Mouse (Mus musculus) lung, embryonic 16.5 days (tissue): ENCODE data around the gene Dlgap1. TPM values are rescaled to one million over a fixed set of nuclear protein-coding genes. Genes with fewer than 3 reads are reported as not detected.

Source experiments
- ATAC-seq: fragments of 200-750 bp; cut with Nextera tagmentation; 2 replicates; pipeline ENCODE4 v1.8.0; 2017; ENCODE audit warnings: low read depth, mild to moderate bottlenecking, moderate library complexity
- H3K27ac ChIP-seq: fragments of 300-500 bp; sonication (generic); 2 replicates; pipeline ENCODE4 v1.5.1; 2014; ENCODE audit warnings: mild to moderate bottlenecking, control low read depth, low read length
- H3K27me3 ChIP-seq: fragments of 300-500 bp; sonication (generic); 2 replicates; pipeline ENCODE4 v1.6.1; 2014; ENCODE audit warnings: low read depth, low read length, mixed read lengths; ENCODE audit not compliant: control insufficient read depth, insufficient read depth
- H3K36me3 ChIP-seq: fragments of 300-500 bp; sonication (generic); 2 replicates; pipeline ENCODE4 v1.6.1; 2014; ENCODE audit warnings: low read length; ENCODE audit not compliant: control insufficient read depth, insufficient read depth
- H3K4me1 ChIP-seq: fragments of 300-500 bp; sonication (generic); replicated peaks from 2 replicates; pipeline ENCODE4 v1.6.1; 2014; ENCODE audit warnings: low read length, mixed read lengths; ENCODE audit not compliant: control insufficient read depth, insufficient read depth
- H3K4me2 ChIP-seq: fragments of 300-500 bp; sonication (generic); 2 replicates; pipeline ENCODE4 v1.6.1; 2014; ENCODE audit warnings: low read depth, low read length, control low read depth
- H3K4me3 ChIP-seq: fragments of 300-500 bp; sonication (generic); 2 replicates; pipeline ENCODE4 v1.5.1; 2014; ENCODE audit warnings: mild to moderate bottlenecking, low read length, control low read depth
- H3K9ac ChIP-seq: fragments of 300-500 bp; sonication (generic); 2 replicates; pipeline ENCODE4 v1.6.1; 2014; ENCODE audit warnings: low read length, control low read depth
- H3K9me3 ChIP-seq: fragments of 300-500 bp; sonication (generic); 2 replicates; pipeline ENCODE4 v1.6.1; 2016; ENCODE audit warnings: low read length; ENCODE audit not compliant: control insufficient read depth
- WGBS: fragments of 180-500 bp; shearing (Covaris S2); extraction: QIAGEN DNeasy Blood & Tissue Kit; methylation state at CpG from one replicate; pipeline ENCODE4 v1.1.7; 2014; 5-methylcytosine and 5-hydroxymethylcytosine counted together
- polyA plus RNA-seq: library from polyadenylated mRNA; unstranded; fragments of >200 nt; fragmentation: Nextera tagmentation; extraction: Ambion mirVana; gene quantifications from 2 replicates; pipeline ENCODE4 v1.2.1, GENCODE M21; 2015

Gene Dlgap1
- polyA plus RNA-seq, 1 experiment from 2014 or later = 0.70 TPM

- Histone ChIP-seq H3K27me3 (no peaks in the 10 kb centered on the region), H3K27ac (no peak overlapping the region), H3K36me3 (no peaks in the 10 kb centered on the region), H3K9me3 (no peaks in the 10 kb centered on the region), H3K4me2 (no peak overlapping the region), H3K4me3 (no peak overlapping the region), H3K4me1 (peaks cover 9% of the 10 kb centered on the region), H3K9ac (no peak overlapping the region)
- no peak for ATAC-seq
- 48% methylated on average over 12 of the region's 12 CpGs for WGBS
Observed at GRCm38 (mm10) chr17:70856871-70857415, 888.1 kb downstream of the Dlgap1 start.

GRCm38 (mm10) chr17:70858814-70859213 is 889.9 kb downstream of the Dlgap1 start:
- H3K9ac ChIP-seq = no peak overlapping the region
- no peak overlapping the region for H3K4me2 ChIP-seq
- ATAC-seq = no peak
- H3K4me3 ChIP-seq = no peak overlapping the region
- H3K36me3 ChIP-seq = no peaks in the 10 kb centered on the region
- no peaks in the 10 kb centered on the region for H3K27me3 ChIP-seq
- H3K9me3 ChIP-seq = no peaks in the 10 kb centered on the region
- H3K27ac ChIP-seq = no peak overlapping the region
- peaks cover 6% of the 10 kb centered on the region for H3K4me1 ChIP-seq
- WGBS = 74% methylated on average over 4 of the region's 4 CpGs

GRCm38 (mm10) chr17:70864117-70864516 is 895.2 kb downstream of the Dlgap1 start:
- WGBS = 95% methylated on average over 8 of the region's 8 CpGs
- H3K4me1 ChIP-seq = no peaks in the 10 kb centered on the region
- H3K9me3 ChIP-seq = no peaks in the 10 kb centered on the region
- no peak overlapping the region for H3K4me3 ChIP-seq
- H3K27me3 ChIP-seq = no peaks in the 10 kb centered on the region
- no peak for ATAC-seq
- H3K27ac ChIP-seq = no peak overlapping the region
- no peak overlapping the region for H3K9ac ChIP-seq
- no peaks in the 10 kb centered on the region for H3K36me3 ChIP-seq
- no peak overlapping the region for H3K4me2 ChIP-seq

- no peaks in the 10 kb centered on the region for H3K4me1 ChIP-seq
- H3K27ac ChIP-seq = no peak overlapping the region
- H3K9ac ChIP-seq = no peak overlapping the region
- H3K36me3 ChIP-seq = no peaks in the 10 kb centered on the region
- no peaks in the 10 kb centered on the region for H3K9me3 ChIP-seq
- no peak overlapping the region for H3K4me2 ChIP-seq
- no peak for ATAC-seq
- no peak overlapping the region for H3K4me3 ChIP-seq
- 82% methylated on average over 3 of the region's 3 CpGs for WGBS
- H3K27me3 ChIP-seq = no peaks in the 10 kb centered on the region
Observed at GRCm38 (mm10) chr17:70864645-70865044, 895.8 kb downstream of the Dlgap1 start.

GRCm38 (mm10) chr17:70865060-70865604 is 896.3 kb downstream of the Dlgap1 start:
- H3K36me3 ChIP-seq = no peaks in the 10 kb centered on the region
- 67% methylated on average over 10 of the region's 10 CpGs for WGBS
- H3K4me2 ChIP-seq = no peak overlapping the region
- ATAC-seq = no peak
- no peak overlapping the region for H3K4me3 ChIP-seq
- no peaks in the 10 kb centered on the region for H3K9me3 ChIP-seq
- H3K9ac ChIP-seq = no peak overlapping the region
- no peak overlapping the region for H3K27ac ChIP-seq
- no peaks in the 10 kb centered on the region for H3K27me3 ChIP-seq
- H3K4me1 ChIP-seq = no peaks in the 10 kb centered on the region

- no peaks in the 10 kb centered on the region for H3K9me3 ChIP-seq
- no peak overlapping the region for H3K27ac ChIP-seq
- no peak overlapping the region for H3K9ac ChIP-seq
- no peaks in the 10 kb centered on the region for H3K4me1 ChIP-seq
- H3K4me3 ChIP-seq = no peak overlapping the region
- no peaks in the 10 kb centered on the region for H3K36me3 ChIP-seq
- no peak for ATAC-seq
- 74% methylated on average over 5 of the region's 5 CpGs for WGBS
- H3K4me2 ChIP-seq = no peak overlapping the region
- H3K27me3 ChIP-seq = no peaks in the 10 kb centered on the region
Observed at GRCm38 (mm10) chr17:70866029-70866428, 897.2 kb downstream of the Dlgap1 start.

GRCm38 (mm10) chr17:70866538-70867114 is 897.8 kb downstream of the Dlgap1 start:
- no peak overlapping the region for H3K27ac ChIP-seq
- 80% methylated on average over 6 of the region's 6 CpGs for WGBS

GRCm38 (mm10) chr17:70868577-70869229 is 899.8 kb downstream of the Dlgap1 start:
- 69% methylated on average over 5 of the region's 5 CpGs for WGBS
- no peak overlapping the region for H3K27ac ChIP-seq
- ATAC-seq = no peak

More at GRCm38 (mm10) chr17:70866538-70867114, 897.8 kb downstream of the Dlgap1 start:
- no peak for ATAC-seq
- no peaks in the 10 kb centered on the region for H3K36me3 ChIP-seq
- no peaks in the 10 kb centered on the region for H3K9me3 ChIP-seq
- H3K27me3 ChIP-seq = no peaks in the 10 kb centered on the region
- no peak overlapping the region for H3K4me2 ChIP-seq
- no peak overlapping the region for H3K4me3 ChIP-seq
- no peak overlapping the region for H3K9ac ChIP-seq
- H3K4me1 ChIP-seq = no peaks in the 10 kb centered on the region

GRCm38 (mm10) chr17:70870581-70870980 is 901.7 kb downstream of the Dlgap1 start:
- Histone ChIP-seq H3K4me2 (no peak overlapping the region), H3K4me3 (no peak overlapping the region), H3K27ac (no peak overlapping the region), H3K36me3 (no peaks in the 10 kb centered on the region), H3K4me1 (peaks cover 14% of the 10 kb centered on the region; the same call in 1 of the 2 replicates), H3K27me3 (no peaks in the 10 kb centered on the region), H3K9me3 (no peaks in the 10 kb centered on the region), H3K9ac (no peak overlapping the region)
- ATAC-seq = no peak
- 87% methylated on average over 4 of the region's 4 CpGs for WGBS

More at GRCm38 (mm10) chr17:70868577-70869229, 899.8 kb downstream of the Dlgap1 start:
- H3K9me3 ChIP-seq = no peaks in the 10 kb centered on the region
- no peak overlapping the region for H3K4me2 ChIP-seq
- H3K4me1 ChIP-seq = peaks cover 13% of the 10 kb centered on the region; the same call in 1 of the 2 replicates
- no peaks in the 10 kb centered on the region for H3K27me3 ChIP-seq
- no peak overlapping the region for H3K9ac ChIP-seq
- H3K36me3 ChIP-seq = no peaks in the 10 kb centered on the region
- H3K4me3 ChIP-seq = no peak overlapping the region
